8 mouse cellular contexts compared by ENCODE assay signal in genomic region chr17:35016791-35017705, GRCm38 (mm10). TPM values are rescaled to one million over a fixed set of nuclear protein-coding genes. Genes with fewer than 3 reads are reported as not detected.
DNase-seq lines count a peak whose midpoint lies in the region; ATAC-seq and TF ChIP-seq lines count a peak whose summit lies in the region.
"Had no signal": no experiment of that assay in that cellular context is flagged by ENCODE, and none has a peak within 500 bp of the region (broad histone marks: within the 10 kb centered on the region; RNA-seq: fewer than 3 reads in every experiment).

No protein-coding gene starts in this region.

- TF ChIP-seq POLR2A in MEL (IDR thresholded peaks at IDR 0.05; ENCODE audit: control insufficient read depth in 1 of 2, insufficient read depth in 1 of 2, low read depth in 1 of 2, low read length in 2 of 2, poor library complexity in 1 of 2), result peak in 1 of 2 experiments; percentile 31; a peak in 1 of 4 replicates

- no peak overlapping the region for H3K4me2 ChIP-seq in heart, embryonic 15.5 days
- H3K4me2 ChIP-seq in limb, embryonic 13.5 days (replicated peaks), result no peak overlapping the region
- H3K4me2 ChIP-seq in lung, postnatal 0 days (replicated peaks; ENCODE audit: low read depth, low read length), result no peak overlapping the region

- no peak for DNase-seq in heart, adult 8-10 months (ENCODE audit: low spot score)
- DNase-seq in MEL (ENCODE audit: low read depth, low spot score), result no peak
- no peak for DNase-seq in lung, postnatal 0 days (ENCODE audit: low spot score)
- no peak for DNase-seq in spleen, postnatal 36 days (ENCODE audit: low spot score in 2 of 2)

- H3K9me3 ChIP-seq in heart, embryonic 15.5 days (replicated peaks), result no peaks in the 10 kb centered on the region
- H3K9me3 ChIP-seq in MEL (replicated peaks; ENCODE audit: insufficient read depth, low read length), result no peaks in the 10 kb centered on the region
- H3K9me3 ChIP-seq in limb, embryonic 13.5 days, result no peaks in the 10 kb centered on the region
- H3K9me3 ChIP-seq in lung, postnatal 0 days (ENCODE audit: low read length), result no peaks in the 10 kb centered on the region
- H3K9me3 ChIP-seq: megakaryocyte, embryonic 14.5 days had no signal

- no peak for TF ChIP-seq RAD21 in MEL (IDR thresholded peaks at IDR 0.05; ENCODE audit: low read depth, low read length)

- 77% methylated on average over 10 of the region's 10 CpGs for WGBS in heart, embryonic 15.5 days
- 78% methylated on average over 10 of the region's 10 CpGs for WGBS in limb, embryonic 13.5 days
- WGBS in lung, postnatal 0 days, result 75% methylated on average over 10 of the region's 10 CpGs

- no peak overlapping the region for H3K4me3 ChIP-seq in heart, embryonic 15.5 days
- H3K4me3 ChIP-seq in MEL (ENCODE audit: control insufficient read depth in 1 of 2, insufficient read depth in 1 of 2, low read depth in 2 of 2, low read length in 2 of 2), result no peak overlapping the region
- H3K4me3 ChIP-seq in limb, embryonic 13.5 days, result no peak overlapping the region
- H3K4me3 ChIP-seq in lung, postnatal 0 days (ENCODE audit: low read depth, low read length), result no peak overlapping the region
- H3K4me3 ChIP-seq: megakaryocyte, embryonic 14.5 days had no signal

- TF ChIP-seq CTCF in MEL (IDR thresholded peaks at IDR 0.05 in 2 of 3, conservative IDR thresholded peaks at IDR 0.05 in 1 of 3; ENCODE audit: control insufficient read depth in 1 of 3, insufficient read depth in 1 of 3, low read depth in 2 of 3, low read length in 3 of 3, poor library complexity in 1 of 3, severe bottlenecking in 1 of 3), result no peak
- no peak for TF ChIP-seq CTCF in lung, postnatal 0 days (IDR thresholded peaks at IDR 0.05)

- H3K27me3 ChIP-seq in heart, embryonic 15.5 days, result no peaks in the 10 kb centered on the region
- H3K27me3 ChIP-seq in MEL (ENCODE audit: control insufficient read depth in 1 of 2, insufficient read depth in 2 of 2, low read length in 2 of 2), result no peaks in the 10 kb centered on the region
- H3K27me3 ChIP-seq in limb, embryonic 13.5 days, result no peaks in the 10 kb centered on the region
- H3K27me3 ChIP-seq in lung, postnatal 0 days (replicated peaks; ENCODE audit: insufficient read depth, low read length), result no peaks in the 10 kb centered on the region

- TF ChIP-seq EP300 in MEL (IDR thresholded peaks at IDR 0.05; ENCODE audit: low read depth in 1 of 2, low read length in 2 of 2), result no peak
- no peak for TF ChIP-seq EP300 in lung, postnatal 0 days (IDR thresholded peaks at IDR 0.05)

- no peaks in the 10 kb centered on the region for H3K79me2 ChIP-seq in MEL (ENCODE audit: control insufficient read depth, insufficient read depth, low read length, poor library complexity)

- H3K9ac ChIP-seq in heart, embryonic 15.5 days, result peak overlapping the region; percentile 37; the same call in 1 of the 2 replicates
- 0 out of 2 replicates have a peak overlapping the region, but pooled peaks have one; percentile 14 for H3K9ac ChIP-seq in MEL (ENCODE audit: control insufficient read depth, low read depth, low read length, poor library complexity, severe bottlenecking)
- peak overlapping the region; percentile 35; the same call in 1 of the 2 replicates for H3K9ac ChIP-seq in limb, embryonic 13.5 days
- H3K9ac ChIP-seq in lung, postnatal 0 days (replicated peaks; ENCODE audit: low read depth), result no peak overlapping the region

- H3K27ac ChIP-seq in heart, embryonic 15.5 days, result 0 out of 2 replicates have a peak overlapping the region, but pooled peaks have one; percentile 13
- H3K27ac ChIP-seq in MEL (ENCODE audit: control insufficient read depth, low read depth, low read length), result no peak overlapping the region
- H3K27ac ChIP-seq in limb, embryonic 13.5 days, result no peak overlapping the region
- no peak overlapping the region for H3K27ac ChIP-seq in lung, postnatal 0 days (ENCODE audit: low read length)

- H3K4me1 ChIP-seq in heart, embryonic 15.5 days (replicated peaks), result peaks cover 24% of the 10 kb centered on the region
- H3K4me1 ChIP-seq in MEL (ENCODE audit: control insufficient read depth in 1 of 2, insufficient read depth in 2 of 2, low read length in 2 of 2), result peaks cover 0 to 23% of the 10 kb centered on the region in 2 experiments; a peak in 3 of 4 replicates
- peaks cover 12% of the 10 kb centered on the region for H3K4me1 ChIP-seq in limb, embryonic 13.5 days
- H3K4me1 ChIP-seq in lung, postnatal 0 days (ENCODE audit: insufficient read depth, low read depth, low read length), result no peaks in the 10 kb centered on the region; the same call in 1 of the 2 replicates

- no peak for ATAC-seq in heart, embryonic 15.5 days (replicated peaks; ENCODE audit: insufficient number of reproducible peaks, insufficient read depth, low FRiP score, low read depth)
- ATAC-seq in CD4-positive, CD25-positive, alpha-beta regulatory T cell, adult 4 months, result peak; percentile 70
- no peak for ATAC-seq in limb, embryonic 13.5 days (ENCODE audit: low FRiP score, low read depth)
- ATAC-seq in lung, postnatal 0 days, result no peak; the same call in 1 of the 2 replicates

- H3K36me3 ChIP-seq in heart, embryonic 15.5 days, result peaks cover 37% of the 10 kb centered on the region
- H3K36me3 ChIP-seq in MEL (ENCODE audit: control insufficient read depth in 1 of 2, insufficient read depth in 2 of 2, low read length in 2 of 2), result peaks cover 0 to 13% of the 10 kb centered on the region in 2 experiments; a peak in 3 of 4 replicates
- peaks cover 58% of the 10 kb centered on the region for H3K36me3 ChIP-seq in limb, embryonic 13.5 days
- peaks cover 18% of the 10 kb centered on the region; the same call in 1 of the 2 replicates for H3K36me3 ChIP-seq in lung, postnatal 0 days (ENCODE audit: insufficient read depth, low read length)

TF ChIP-seq in MEL, 35 proteins besides CTCF, POLR2A, EP300 and RAD21:
- TF ChIP-seq POLR2AphosphoS2 (IDR thresholded peaks at IDR 0.05; ENCODE audit: low read length) (peak; percentile 66), CHD1 (IDR thresholded peaks at IDR 0.05; ENCODE audit: low read depth, low read length) (no peak), MXI1 (IDR thresholded peaks at IDR 0.05; ENCODE audit: low read depth, low read length) (no peak)

RNA-seq across cellular contexts. Expression of gene Vwa7, which starts 0.7 kb away (rescaled TPM):
- polyA plus RNA-seq in heart, embryonic 15.5 days (2015; fragmentation: Nextera tagmentation; extraction: Ambion mirVana), result 0.24 and 0.31 TPM in 2 replicates
- total RNA-seq in heart, adult 8-10 months (2022), result 10 to 100 TPM; 12.0 to 18.5 (median 16.6) TPM
- polyA plus RNA-seq in CD4-positive, CD25-positive, alpha-beta regulatory T cell, adult 4 months (2017; shearing (Covaris generic)), result under 1 TPM; 0.12 to 0.14 TPM
- 9.7 and 10.4 TPM in 2 replicates for total RNA-seq in MEL (2012; rRNA removed)
- 1 to 10 TPM in 1 of 2 experiments, not detected in 1; 9.8 TPM for polyA plus RNA-seq in MEL (2012; ENCODE audit: insufficient read depth in 1 of 2, insufficient read length in 2 of 2, low read depth in 1 of 2, low replicate concordance in 2 of 2, missing spikeins in 1 of 2)
- 0.17 TPM in 2 replicates for polyA plus RNA-seq in limb, embryonic 13.5 days (2015; fragmentation: Nextera tagmentation; extraction: Ambion mirVana)
- 0.30 and 0.36 TPM in 2 replicates for polyA plus RNA-seq in lung, postnatal 0 days (2015; fragmentation: Nextera tagmentation; extraction: Ambion mirVana)

RNA-seq across cellular contexts. Expression of gene Sapcd1, which starts 10.8 kb away (rescaled TPM):
- 1.4 and 2.8 TPM in 2 replicates for polyA plus RNA-seq in heart, embryonic 15.5 days (2015; fragmentation: Nextera tagmentation; extraction: Ambion mirVana)
- total RNA-seq in heart, adult 8-10 months (2022), result not detected
- polyA plus RNA-seq in CD4-positive, CD25-positive, alpha-beta regulatory T cell, adult 4 months (2017; shearing (Covaris generic)), result 1 to 10 TPM; 2.7 to 2.8 TPM
- 161 and 164 TPM in 2 replicates for total RNA-seq in MEL (2012; rRNA removed)
- 100 to 1,000 TPM in 1 of 2 experiments, not detected in 1; 124 TPM for polyA plus RNA-seq in MEL (2012; ENCODE audit: insufficient read depth in 1 of 2, insufficient read length in 2 of 2, low read depth in 1 of 2, low replicate concordance in 2 of 2, missing spikeins in 1 of 2)
- 7.2 and 8.2 TPM in 2 replicates for polyA plus RNA-seq in limb, embryonic 13.5 days (2015; fragmentation: Nextera tagmentation; extraction: Ambion mirVana)
- 1.7 TPM in 2 replicates for polyA plus RNA-seq in lung, postnatal 0 days (2015; fragmentation: Nextera tagmentation; extraction: Ambion mirVana)

RNA-seq across cellular contexts. Expression of gene Vars, which starts 16.3 kb away (rescaled TPM):
- polyA plus RNA-seq in heart, embryonic 15.5 days (2015; fragmentation: Nextera tagmentation; extraction: Ambion mirVana), result 43.0 and 89.7 TPM in 2 replicates
- total RNA-seq in heart, adult 8-10 months (2022), result 10 to 100 TPM; 28.3 to 31.4 (median 29.3) TPM
- polyA plus RNA-seq in CD4-positive, CD25-positive, alpha-beta regulatory T cell, adult 4 months (2017; shearing (Covaris generic)), result 10 to 100 TPM; 28.4 to 31.6 TPM
- total RNA-seq in MEL (2012; rRNA removed), result 149 and 158 TPM in 2 replicates
- 100 to 1,000 TPM in 1 of 2 experiments, not detected in 1; 251 TPM for polyA plus RNA-seq in MEL (2012; ENCODE audit: insufficient read depth in 1 of 2, insufficient read length in 2 of 2, low read depth in 1 of 2, low replicate concordance in 2 of 2, missing spikeins in 1 of 2)
- polyA plus RNA-seq in limb, embryonic 13.5 days (2015; fragmentation: Nextera tagmentation; extraction: Ambion mirVana), result 102 and 110 TPM in 2 replicates
- polyA plus RNA-seq in lung, postnatal 0 days (2015; fragmentation: Nextera tagmentation; extraction: Ambion mirVana), result 24.6 and 24.7 TPM in 2 replicates

RNA-seq across cellular contexts. Expression of gene Msh5, which starts 29.5 kb away (rescaled TPM):
- polyA plus RNA-seq in heart, embryonic 15.5 days (2015; fragmentation: Nextera tagmentation; extraction: Ambion mirVana), result 2.7 and 3.8 TPM in 2 replicates
- under 1 TPM in 2 of 4 experiments, not detected in 2; 0.33 to 0.56 TPM for total RNA-seq in heart, adult 8-10 months (2022)
- 1 to 10 TPM; 1.8 to 2.5 TPM for polyA plus RNA-seq in CD4-positive, CD25-positive, alpha-beta regulatory T cell, adult 4 months (2017; shearing (Covaris generic))
- 17.9 and 26.3 TPM in 2 replicates for total RNA-seq in MEL (2012; rRNA removed)
- polyA plus RNA-seq in MEL (2012; ENCODE audit: insufficient read depth in 1 of 2, insufficient read length in 2 of 2, low read depth in 1 of 2, low replicate concordance in 2 of 2, missing spikeins in 1 of 2), result 10 to 100 TPM in 1 of 2 experiments, not detected in 1; 29.0 TPM
- 2.6 and 4.6 TPM in 2 replicates for polyA plus RNA-seq in limb, embryonic 13.5 days (2015; fragmentation: Nextera tagmentation; extraction: Ambion mirVana)
- 1.8 and 2.4 TPM in 2 replicates for polyA plus RNA-seq in lung, postnatal 0 days (2015; fragmentation: Nextera tagmentation; extraction: Ambion mirVana)

RNA-seq across cellular contexts. Expression of gene Clic1, which starts 32.7 kb away (rescaled TPM):
- polyA plus RNA-seq in heart, embryonic 15.5 days (2015; fragmentation: Nextera tagmentation; extraction: Ambion mirVana), result 307 and 332 TPM in 2 replicates
- total RNA-seq in heart, adult 8-10 months (2022), result 10 to 100 TPM; 21.6 to 33.8 (median 30.0) TPM
- polyA plus RNA-seq in CD4-positive, CD25-positive, alpha-beta regulatory T cell, adult 4 months (2017; shearing (Covaris generic)), result 100 to 1,000 TPM; 490 to 619 TPM
- 285 and 333 TPM in 2 replicates for total RNA-seq in MEL (2012; rRNA removed)
- polyA plus RNA-seq in MEL (2012; ENCODE audit: insufficient read depth in 1 of 2, insufficient read length in 2 of 2, low read depth in 1 of 2, low replicate concordance in 2 of 2, missing spikeins in 1 of 2), result 100 to 1,000 TPM; 309 to 335 TPM
- polyA plus RNA-seq in limb, embryonic 13.5 days (2015; fragmentation: Nextera tagmentation; extraction: Ambion mirVana), result 247 and 266 TPM in 2 replicates
- polyA plus RNA-seq in lung, postnatal 0 days (2015; fragmentation: Nextera tagmentation; extraction: Ambion mirVana), result 343 and 355 TPM in 2 replicates
